Mouse (Mus musculus): Measurements from ENCODE around the gene Lysmd1. TPM values are rescaled to one million over a fixed set of nuclear protein-coding genes. Genes with fewer than 3 reads are reported as not detected.

Gene Lysmd1
- polyA plus RNA-seq, 1 experiment from 2014 or later = 22.6 TPM

- no peak for ATAC-seq (ENCODE audit: low FRiP score)
- 33% methylated on average over 2 of the region's 2 CpGs for WGBS
Measured at GRCm38 (mm10) chr3:95162345-95162628, 28.4 kb downstream of the Lysmd1 start.

GRCm38 (mm10) chr3:95163419-95164255 is 29.7 kb downstream of the Lysmd1 start:
- no peaks in the 10 kb centered on the region for H3K9me3 ChIP-seq (replicated peaks)
- WGBS = 56% methylated on average over 11 of the region's 11 CpGs
- peak overlapping the region; percentile 52; the same call in 1 of the 2 replicates for H3K27ac ChIP-seq
- H3K36me3 ChIP-seq = peaks cover 47% of the 10 kb centered on the region
- peak overlapping the region; percentile 88 for H3K4me3 ChIP-seq
- H3K9ac ChIP-seq = peak overlapping the region; percentile 92
- peaks cover 44% of the 10 kb centered on the region for H3K4me1 ChIP-seq
- peaks cover 14% of the 10 kb centered on the region; the same call in 1 of the 2 replicates for H3K27me3 ChIP-seq
- H3K4me2 ChIP-seq (replicated peaks) = peak overlapping the region; percentile 76
- ATAC-seq (ENCODE audit: low FRiP score) = no peak

More at GRCm38 (mm10) chr3:95162345-95162628, 28.4 kb downstream of the Lysmd1 start:
- peaks cover 33% of the 10 kb centered on the region for H3K36me3 ChIP-seq
- peaks cover 44% of the 10 kb centered on the region for H3K4me1 ChIP-seq
- peak overlapping the region; percentile 88 for H3K4me3 ChIP-seq
- H3K27me3 ChIP-seq = peaks cover 2% of the 10 kb centered on the region; the same call in 1 of the 2 replicates
- H3K9ac ChIP-seq = peak overlapping the region; percentile 92
- H3K9me3 ChIP-seq (replicated peaks) = no peaks in the 10 kb centered on the region
- peak overlapping the region; percentile 76 for H3K4me2 ChIP-seq (replicated peaks)
- H3K27ac ChIP-seq = peak overlapping the region; percentile 91

DNA sequence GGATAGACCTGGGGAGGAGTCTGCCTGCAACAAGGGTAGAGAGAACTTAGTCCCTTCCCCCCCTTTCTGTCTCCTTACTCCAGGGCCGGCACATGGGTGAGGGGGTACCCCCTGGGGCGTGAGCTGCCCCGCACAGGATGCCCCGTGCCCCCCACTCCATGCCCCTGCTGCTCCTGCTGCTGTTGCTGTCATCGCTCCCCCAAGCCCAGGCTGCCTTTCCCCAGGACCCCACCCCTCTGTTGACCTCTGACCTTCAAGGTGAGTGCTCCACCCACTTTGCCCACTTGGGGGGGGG is 30.3 kb downstream of the Lysmd1 start:
- no peak overlapping the region for H3K9ac ChIP-seq
- peaks cover 18% of the 10 kb centered on the region for H3K27me3 ChIP-seq
- H3K4me1 ChIP-seq = peaks cover 43% of the 10 kb centered on the region
- WGBS = 68% methylated on average over 5 of the region's 5 CpGs
- no peak overlapping the region for H3K27ac ChIP-seq
- H3K9me3 ChIP-seq (replicated peaks) = no peaks in the 10 kb centered on the region
- H3K4me3 ChIP-seq = 0 out of 2 replicates have a peak overlapping the region, but pooled peaks have one; percentile 88
- peaks cover 52% of the 10 kb centered on the region for H3K36me3 ChIP-seq
- ATAC-seq (ENCODE audit: low FRiP score) = no peak
- H3K4me2 ChIP-seq (replicated peaks) = peak overlapping the region; percentile 76

DNA sequence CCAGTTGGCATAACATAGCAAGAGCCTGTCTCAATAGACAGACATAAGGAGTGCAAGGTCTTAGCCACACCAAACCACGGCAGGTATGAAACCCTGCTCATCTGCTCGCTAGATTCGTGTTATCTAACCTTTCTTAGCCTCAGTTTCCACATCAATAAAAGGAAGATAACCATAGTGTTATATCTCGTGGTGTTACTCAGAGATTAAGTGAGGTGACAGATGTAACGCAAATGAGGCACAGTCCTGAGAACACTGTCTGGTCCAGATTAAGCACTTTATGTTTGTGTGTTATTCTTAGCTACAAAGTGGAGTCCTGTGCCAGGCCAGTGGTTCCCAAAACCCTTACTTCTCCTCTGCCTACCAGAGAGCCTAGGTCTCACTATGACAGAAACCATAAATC is 31.0 kb downstream of the Lysmd1 start:
- Histone ChIP-seq H3K36me3 (peaks cover 59% of the 10 kb centered on the region), H3K27ac (no peak overlapping the region), H3K4me3 (no peak overlapping the region), H3K9me3 (replicated peaks) (no peaks in the 10 kb centered on the region), H3K4me1 (peaks cover 37% of the 10 kb centered on the region), H3K27me3 (peaks cover 25% of the 10 kb centered on the region), H3K4me2 (replicated peaks) (0 out of 2 replicates have a peak overlapping the region, but pooled peaks have one; percentile 76), H3K9ac (no peak overlapping the region)
- ATAC-seq (ENCODE audit: low FRiP score) = no peak
- WGBS = 84% methylated on average over 5 of the region's 5 CpGs

- no peak overlapping the region for H3K4me2 ChIP-seq (replicated peaks)
- no peak overlapping the region for H3K4me3 ChIP-seq
- no peak overlapping the region for H3K27ac ChIP-seq
- no peak overlapping the region for H3K9ac ChIP-seq
- H3K4me1 ChIP-seq = peaks cover 18% of the 10 kb centered on the region
- no peaks in the 10 kb centered on the region for H3K9me3 ChIP-seq (replicated peaks)
- H3K36me3 ChIP-seq = peaks cover 90% of the 10 kb centered on the region
- no peak for ATAC-seq (ENCODE audit: low FRiP score)
- peaks cover 68% of the 10 kb centered on the region for H3K27me3 ChIP-seq
- WGBS = 93% methylated on average over 10 of the region's 10 CpGs
Measured at GRCm38 (mm10) chr3:95169996-95170395, 36.1 kb downstream of the Lysmd1 start.

- Histone ChIP-seq H3K4me2 (replicated peaks) (no peak overlapping the region), H3K36me3 (peaks cover 79% of the 10 kb centered on the region), H3K4me3 (no peak overlapping the region), H3K9me3 (replicated peaks) (no peaks in the 10 kb centered on the region), H3K4me1 (peaks cover 18% of the 10 kb centered on the region), H3K27me3 (peaks cover 68% of the 10 kb centered on the region), H3K9ac (no peak overlapping the region), H3K27ac (no peak overlapping the region)
- no peak for ATAC-seq (ENCODE audit: low FRiP score)
- WGBS = 74% methylated on average over 6 of the region's 6 CpGs
Measured at GRCm38 (mm10) chr3:95171105-95171504, 37.2 kb downstream of the Lysmd1 start.

GRCm38 (mm10) chr3:95172526-95173255 is 38.8 kb downstream of the Lysmd1 start:
- Histone ChIP-seq H3K9ac (peak overlapping the region; percentile 45), H3K9me3 (replicated peaks) (no peaks in the 10 kb centered on the region), H3K27me3 (peaks cover 64% of the 10 kb centered on the region), H3K4me2 (replicated peaks) (peak overlapping the region; percentile 34; the same call in 1 of the 2 replicates), H3K36me3 (peaks cover 64% of the 10 kb centered on the region), H3K27ac (no peak overlapping the region), H3K4me3 (peak overlapping the region; percentile 20), H3K4me1 (peaks cover 18% of the 10 kb centered on the region)
- peak; percentile 23 for ATAC-seq (ENCODE audit: low FRiP score)
- WGBS = 18% methylated on average over 83 of the region's 84 CpGs

DNA sequence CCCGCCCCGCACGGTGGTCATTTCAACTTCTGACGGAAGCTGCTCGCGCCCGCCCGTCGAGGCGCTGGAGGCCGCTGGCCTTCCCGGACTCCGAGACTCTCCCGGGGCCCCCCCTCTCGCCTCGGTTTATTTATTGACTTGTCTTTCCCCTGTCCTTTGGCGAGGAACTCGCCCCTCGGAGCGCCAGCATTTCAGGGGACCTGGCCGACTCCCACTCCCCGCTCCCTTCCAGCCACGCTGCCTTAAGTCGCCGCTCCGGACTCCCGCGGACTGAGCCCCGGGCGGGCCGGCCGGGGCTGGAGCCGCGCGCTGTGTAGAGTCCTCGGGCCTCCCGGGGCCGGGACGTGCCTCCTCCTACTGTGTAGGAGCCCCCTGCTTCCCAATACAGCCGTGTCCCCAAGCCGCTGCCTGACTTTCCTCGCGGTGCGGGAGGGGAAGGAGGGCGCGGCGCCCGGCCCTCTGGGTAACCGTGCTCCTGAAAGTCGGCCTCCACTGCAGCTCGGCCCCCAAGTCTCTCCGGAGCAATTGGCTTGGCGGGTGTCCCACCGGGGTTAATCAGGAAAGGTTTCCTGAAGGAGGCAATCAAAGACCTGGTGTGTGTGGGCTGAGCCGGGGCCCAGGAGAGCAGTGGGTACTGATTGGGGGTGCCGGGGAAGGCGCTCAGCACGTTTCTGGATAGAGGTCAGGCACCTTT is 39.5 kb downstream of the Lysmd1 start:
- WGBS = 3% methylated on average over 58 of the region's 58 CpGs
- Histone ChIP-seq H3K36me3 (peaks cover 56% of the 10 kb centered on the region), H3K4me1 (peaks cover 18% of the 10 kb centered on the region)

GRCm38 (mm10) chr3:95174011-95174592 is 40.2 kb downstream of the Lysmd1 start:
- Histone ChIP-seq H3K36me3 (peaks cover 49% of the 10 kb centered on the region), H3K4me3 (no peak overlapping the region; the same call in 1 of the 2 replicates), H3K27me3 (peaks cover 51% of the 10 kb centered on the region), H3K9ac (no peak overlapping the region), H3K27ac (no peak overlapping the region), H3K9me3 (replicated peaks) (no peaks in the 10 kb centered on the region), H3K4me1 (peaks cover 18% of the 10 kb centered on the region), H3K4me2 (replicated peaks) (peak overlapping the region; percentile 13; the same call in 1 of the 2 replicates)
- ATAC-seq (ENCODE audit: low FRiP score) = peak; percentile 44; the same call in 1 of the 2 replicates
- 3% methylated on average over 16 of the region's 16 CpGs for WGBS

More for the DNA sequence above, 39.5 kb downstream of the Lysmd1 start:
- H3K27ac ChIP-seq = no peak overlapping the region
- no peaks in the 10 kb centered on the region for H3K9me3 ChIP-seq (replicated peaks)
- peak overlapping the region; percentile 20 for H3K4me3 ChIP-seq
- 0 out of 2 replicates have a peak overlapping the region, but pooled peaks have one; percentile 45 for H3K9ac ChIP-seq
- peaks cover 57% of the 10 kb centered on the region for H3K27me3 ChIP-seq
- ATAC-seq (ENCODE audit: low FRiP score) = peak; percentile 33; the same call in 1 of the 2 replicates
- peak overlapping the region; percentile 34 for H3K4me2 ChIP-seq (replicated peaks)

DNA sequence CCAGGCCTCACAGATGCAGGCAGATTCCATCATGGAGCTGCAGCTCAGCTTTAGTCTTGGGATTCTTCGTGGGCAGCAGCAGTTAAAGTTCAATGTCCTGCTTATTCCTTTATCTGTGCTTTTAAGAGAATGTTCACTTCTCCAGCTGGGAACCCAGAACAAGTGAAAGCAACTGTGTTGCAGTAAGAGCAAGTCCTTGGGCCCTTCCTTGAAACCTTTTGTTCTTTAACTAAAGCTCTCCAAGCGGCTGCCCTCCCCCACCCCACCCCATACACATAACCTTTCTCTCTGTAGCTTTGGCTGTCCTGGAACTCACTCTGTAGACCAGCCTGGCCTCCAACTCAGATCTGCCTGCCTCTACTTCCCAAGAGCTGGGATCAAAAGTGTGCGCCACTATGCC is 42.6 kb downstream of the Lysmd1 start:
- Histone ChIP-seq H3K4me1 (peaks cover 18% of the 10 kb centered on the region), H3K36me3 (peaks cover 25% of the 10 kb centered on the region), H3K9ac (no peak overlapping the region), H3K4me2 (replicated peaks) (no peak overlapping the region), H3K9me3 (replicated peaks) (no peaks in the 10 kb centered on the region), H3K27me3 (peaks cover 27% of the 10 kb centered on the region), H3K27ac (no peak overlapping the region), H3K4me3 (no peak overlapping the region)
- 69% methylated on average over 3 of the region's 3 CpGs for WGBS
- no peak for ATAC-seq (ENCODE audit: low FRiP score)

- H3K9ac ChIP-seq = no peak overlapping the region
- no peak for ATAC-seq (ENCODE audit: low FRiP score)
- WGBS = 81% methylated on average over 6 of the region's 6 CpGs
Measured at GRCm38 (mm10) chr3:95177583-95177982, 43.7 kb downstream of the Lysmd1 start.

More at GRCm38 (mm10) chr3:95177583-95177982, 43.7 kb downstream of the Lysmd1 start:
- Histone ChIP-seq H3K27ac (no peak overlapping the region), H3K4me1 (peaks cover 16% of the 10 kb centered on the region), H3K36me3 (peaks cover 15% of the 10 kb centered on the region), H3K4me2 (replicated peaks) (no peak overlapping the region), H3K9me3 (replicated peaks) (no peaks in the 10 kb centered on the region), H3K27me3 (peaks cover 16% of the 10 kb centered on the region), H3K4me3 (no peak overlapping the region)

Measured in hindbrain, embryonic 12.5 days (tissue).